Mouse (Mus musculus): ENCODE results near the gene Rrp9. TPM values are rescaled to one million over a fixed set of nuclear protein-coding genes. Genes with fewer than 3 reads are reported as not detected.
A peak's percentile ranks its signal among the peaks of the same experiment; 100 is the strongest.

Rrp9 gene
- polyA plus RNA-seq (2015; fragmentation: Nextera tagmentation; extraction: Ambion mirVana): 22.4 and 23.3 TPM in 2 replicates

DNA sequence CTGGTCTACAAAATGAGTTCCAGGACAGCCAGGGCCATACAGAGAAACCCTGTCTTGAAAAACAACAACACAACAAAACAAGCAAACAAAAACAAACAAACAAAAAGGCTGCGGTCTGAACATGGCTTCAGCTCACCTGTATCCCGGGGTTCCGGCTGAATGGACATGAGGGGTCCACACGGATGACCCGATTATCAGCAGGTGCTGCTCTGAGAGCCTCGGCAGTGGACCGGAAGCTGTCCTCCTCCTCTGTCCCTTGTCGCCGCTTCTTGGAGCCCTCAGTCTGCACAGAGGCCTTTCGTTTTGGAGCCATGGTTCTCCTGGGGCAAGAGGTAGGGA is at the start of gene Rrp9:
Rrp9 (plus strand) TSS at position 301 of the 339 bp plus-strand sequence.
- Histone ChIP-seq H3K4me2 (replicated peaks; ENCODE audit: low read depth) (peak within 1 kb of the TSS; percentile 49), H3K4me3 (ENCODE audit: low read depth, low read length) (peak within 1 kb of the TSS; percentile 29), H3K9ac (ENCODE audit: low read length) (peak within 1 kb of the TSS; percentile 32), H3K9me3 (ENCODE audit: control insufficient read depth, low read length) (no peaks in the 10 kb centered on the region), H3K36me3 (ENCODE audit: control insufficient read depth, insufficient read depth, low read length) (peaks cover under 1% of the 10 kb centered on the region; the same call in 1 of the 2 replicates), H3K4me1 (replicated peaks; ENCODE audit: control insufficient read depth, insufficient read depth) (peaks cover 8% of the 10 kb centered on the region), H3K27me3 (ENCODE audit: control insufficient read depth, insufficient read depth, low read length) (no peaks in the 10 kb centered on the region), H3K27ac (replicated peaks) (peak within 1 kb of the TSS; percentile 83)
- TF ChIP-seq EP300 (optimal IDR thresholded peaks at IDR 0.05) (no peak), CTCF (IDR thresholded peaks at IDR 0.05; ENCODE audit: low read depth) (no peak)
- whole genome bisulfite sequencing: 78% methylated on average over 10 of the region's 10 CpGs
- no peak for ATAC-seq (ENCODE audit: low FRiP score, low TSS enrichment)
- DNase-seq (ENCODE audit: low spot score): no peak

DNA sequence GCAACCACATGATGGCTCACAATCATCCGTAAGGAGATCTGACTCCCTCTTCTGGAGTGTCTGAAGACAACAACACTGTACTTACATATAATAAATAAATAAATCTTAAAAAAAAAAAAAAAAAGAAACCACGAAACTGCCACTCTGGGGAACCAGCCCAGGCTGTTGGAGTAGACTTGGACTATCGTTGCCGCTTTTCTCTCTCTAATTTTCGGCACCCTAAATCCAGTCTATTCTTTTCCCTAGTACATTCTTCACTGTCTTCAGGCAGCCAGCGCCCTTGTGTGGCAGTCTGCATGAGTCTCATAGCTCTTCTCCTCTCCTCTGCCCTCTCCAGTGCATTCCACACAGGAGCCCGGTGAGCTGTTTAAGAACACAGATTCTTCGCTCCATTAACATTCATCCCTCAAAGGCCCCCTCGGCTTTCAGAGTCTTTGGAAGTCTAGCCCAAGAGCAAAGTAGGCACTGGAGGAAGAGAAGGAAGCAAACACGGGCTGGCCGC is 47.0 kb upstream of the Rrp9 start:
- TF ChIP-seq EP300 (optimal IDR thresholded peaks at IDR 0.05) (no peak), CTCF (IDR thresholded peaks at IDR 0.05; ENCODE audit: low read depth) (peak; percentile 31; the same call in 1 of the 2 replicates)
- Histone ChIP-seq H3K9ac (ENCODE audit: low read length) (peak overlapping the region; percentile 36), H3K9me3 (ENCODE audit: control insufficient read depth, low read length) (no peaks in the 10 kb centered on the region), H3K4me2 (replicated peaks; ENCODE audit: low read depth) (peak overlapping the region; percentile 53), H3K27me3 (ENCODE audit: control insufficient read depth, insufficient read depth, low read length) (no peaks in the 10 kb centered on the region), H3K36me3 (ENCODE audit: control insufficient read depth, insufficient read depth, low read length) (peaks cover 8% of the 10 kb centered on the region), H3K27ac (replicated peaks) (peak overlapping the region; percentile 87), H3K4me3 (ENCODE audit: low read depth, low read length) (peak overlapping the region; percentile 47), H3K4me1 (replicated peaks; ENCODE audit: control insufficient read depth, insufficient read depth) (no peaks in the 10 kb centered on the region)
- WGBS: 6% methylated on average over 11 of the region's 11 CpGs
- ATAC-seq (ENCODE audit: low FRiP score, low TSS enrichment) (no peak; the same call in 1 of the 2 replicates), DNase-seq (ENCODE audit: low spot score) (no peak)

DNA sequence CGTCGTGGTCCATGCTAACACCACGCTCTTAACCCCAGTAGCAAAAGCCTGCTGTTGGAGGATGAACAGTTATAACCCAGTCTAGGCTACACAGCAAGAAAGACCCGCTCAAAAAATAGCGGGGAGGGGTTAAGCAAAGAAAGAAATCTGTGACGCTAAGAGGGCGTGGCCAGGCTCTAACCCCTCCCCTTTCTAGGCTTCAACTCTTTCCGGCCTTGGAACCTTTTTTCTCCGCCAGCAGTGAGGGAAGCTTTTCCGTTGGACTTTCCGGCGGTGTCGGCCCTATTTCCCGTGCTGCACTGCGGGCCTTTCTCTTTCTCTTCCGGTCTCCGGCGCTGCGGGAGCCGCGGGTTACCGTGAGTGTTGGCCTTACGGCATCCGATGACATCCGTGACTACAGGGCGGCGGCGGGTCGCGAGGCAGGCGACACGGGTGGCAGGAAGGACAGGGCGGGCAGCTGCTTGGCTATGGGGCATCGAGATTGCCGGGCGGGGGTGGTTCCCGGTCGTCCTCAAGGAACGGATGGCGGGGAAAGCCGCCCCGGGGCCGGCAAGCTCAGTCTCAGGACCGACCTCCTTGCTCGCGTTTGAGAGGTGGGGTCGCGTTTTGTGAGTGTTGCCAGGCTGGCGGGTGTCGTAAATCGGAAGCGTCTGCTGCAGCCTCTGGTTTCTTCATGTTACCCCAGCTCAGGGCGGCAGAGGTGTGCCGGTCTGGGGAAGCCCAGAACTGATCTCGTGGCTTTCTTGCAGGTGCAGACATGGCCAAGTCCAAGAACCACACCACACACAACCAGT is 46.3 kb upstream of the Rrp9 start, which contains the start of gene Rpl29:
Rpl29 (plus strand) TSS at position 234 of the 794 bp plus-strand sequence.
- TF ChIP-seq EP300 (optimal IDR thresholded peaks at IDR 0.05) (peak; percentile 80), CTCF (IDR thresholded peaks at IDR 0.05; ENCODE audit: low read depth) (no peak)
- no peaks in the 10 kb centered on the region for H3K9me3 ChIP-seq (ENCODE audit: control insufficient read depth, low read length)
- H3K27ac ChIP-seq (replicated peaks): peak within 1 kb of the TSS; percentile 87
- ATAC-seq (ENCODE audit: low FRiP score, low TSS enrichment) (peak; percentile 90), DNase-seq (ENCODE audit: low spot score) (peak; percentile 93)
- under 1% methylated on average over 55 of the region's 55 CpGs for WGBS
- H3K36me3 ChIP-seq (ENCODE audit: control insufficient read depth, insufficient read depth, low read length): peaks cover 8% of the 10 kb centered on the region
- H3K27me3 ChIP-seq (ENCODE audit: control insufficient read depth, insufficient read depth, low read length): no peaks in the 10 kb centered on the region
- H3K9ac ChIP-seq (ENCODE audit: low read length): peak within 1 kb of the TSS; percentile 75
- H3K4me3 ChIP-seq (ENCODE audit: low read depth, low read length): peak within 1 kb of the TSS; percentile 47
- peak within 1 kb of the TSS; percentile 79 for H3K4me2 ChIP-seq (replicated peaks; ENCODE audit: low read depth)
- H3K4me1 ChIP-seq (replicated peaks; ENCODE audit: control insufficient read depth, insufficient read depth): no peaks in the 10 kb centered on the region

DNA sequence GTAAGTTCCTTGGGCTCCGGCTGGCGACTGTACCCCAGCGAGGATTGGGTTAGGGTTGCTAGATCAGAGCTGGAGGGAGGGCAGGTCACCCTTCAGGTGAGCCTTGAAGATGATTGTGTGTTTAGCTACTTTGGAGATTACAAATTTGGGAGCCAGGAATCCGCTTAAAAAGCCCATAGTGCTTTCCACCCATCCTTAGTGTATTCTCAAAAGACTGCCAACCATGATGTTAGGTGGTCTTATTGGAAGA is 45.8 kb upstream of the Rrp9 start:
- Histone ChIP-seq H3K27me3 (ENCODE audit: control insufficient read depth, insufficient read depth, low read length) (no peaks in the 10 kb centered on the region), H3K4me2 (replicated peaks; ENCODE audit: low read depth) (peak overlapping the region; percentile 79), H3K9ac (ENCODE audit: low read length) (peak overlapping the region; percentile 75), H3K27ac (replicated peaks) (peak overlapping the region; percentile 82), H3K36me3 (ENCODE audit: control insufficient read depth, insufficient read depth, low read length) (peaks cover 8% of the 10 kb centered on the region), H3K4me3 (ENCODE audit: low read depth, low read length) (peak overlapping the region; percentile 47), H3K9me3 (ENCODE audit: control insufficient read depth, low read length) (no peaks in the 10 kb centered on the region), H3K4me1 (replicated peaks; ENCODE audit: control insufficient read depth, insufficient read depth) (no peaks in the 10 kb centered on the region)
- ATAC-seq (ENCODE audit: low FRiP score, low TSS enrichment): no peak
- WGBS: 2% methylated on average over 4 of the region's 4 CpGs
- no peak for TF ChIP-seq EP300 (optimal IDR thresholded peaks at IDR 0.05)
- TF ChIP-seq CTCF (IDR thresholded peaks at IDR 0.05; ENCODE audit: low read depth): no peak
- no peak for DNase-seq (ENCODE audit: low spot score)

DNA sequence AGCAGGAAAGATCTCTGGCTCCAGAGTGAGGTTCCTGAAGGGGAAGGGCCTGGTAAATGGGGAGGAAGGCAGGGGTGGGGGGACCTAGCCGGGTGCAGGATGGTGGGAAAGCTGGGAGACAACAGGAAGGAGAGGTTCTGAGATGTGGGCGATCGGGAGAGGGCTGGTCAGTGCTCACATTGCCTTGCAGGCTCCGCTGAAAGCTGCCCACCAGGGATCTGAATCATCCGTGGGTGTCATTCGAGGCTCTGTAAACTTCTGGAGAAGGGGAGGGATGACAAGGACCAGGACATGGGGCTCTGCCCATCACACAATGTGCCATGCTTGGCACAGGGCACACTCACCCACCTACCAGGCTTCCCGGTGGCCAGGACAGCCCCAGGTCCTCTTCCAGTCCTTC is 42.4 kb upstream of the Rrp9 start:
- no peak overlapping the region for H3K9ac ChIP-seq (ENCODE audit: low read length)
- no peak overlapping the region for H3K4me3 ChIP-seq (ENCODE audit: low read depth, low read length)
- DNase-seq (ENCODE audit: low spot score) (no peak), ATAC-seq (ENCODE audit: low FRiP score, low TSS enrichment) (no peak)
- H3K4me1 ChIP-seq (replicated peaks; ENCODE audit: control insufficient read depth, insufficient read depth): no peaks in the 10 kb centered on the region; the same call in 1 of the 2 replicates
- no peak overlapping the region for H3K27ac ChIP-seq (replicated peaks)
- H3K4me2 ChIP-seq (replicated peaks; ENCODE audit: low read depth): no peak overlapping the region
- no peaks in the 10 kb centered on the region for H3K27me3 ChIP-seq (ENCODE audit: control insufficient read depth, insufficient read depth, low read length)
- peaks cover 8% of the 10 kb centered on the region for H3K36me3 ChIP-seq (ENCODE audit: control insufficient read depth, insufficient read depth, low read length)
- no peaks in the 10 kb centered on the region for H3K9me3 ChIP-seq (ENCODE audit: control insufficient read depth, low read length)
- 60% methylated on average over 7 of the region's 7 CpGs for WGBS
- TF ChIP-seq CTCF (IDR thresholded peaks at IDR 0.05; ENCODE audit: low read depth): no peak
- no peak for TF ChIP-seq EP300 (optimal IDR thresholded peaks at IDR 0.05)

DNA sequence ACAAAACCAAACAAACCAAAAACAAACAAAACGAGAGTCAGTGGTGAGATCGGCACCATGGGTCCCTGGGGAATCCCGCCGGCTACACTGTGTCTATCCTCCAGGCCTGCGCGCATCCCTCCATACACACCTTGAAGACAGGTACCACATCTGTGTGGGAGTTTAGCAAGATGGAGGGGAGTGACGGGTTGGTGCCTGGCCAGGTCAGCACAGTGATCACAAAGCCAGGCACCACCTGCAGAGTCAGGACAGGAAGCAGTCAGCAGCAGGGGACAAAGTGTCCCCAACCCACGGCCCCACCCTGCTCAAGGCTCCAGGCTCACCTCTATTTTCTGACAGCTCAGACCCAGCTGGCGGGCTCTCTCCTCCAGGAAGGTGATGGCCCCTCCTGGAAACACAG is 39.2 kb upstream of the Rrp9 start:
- Histone ChIP-seq H3K36me3 (ENCODE audit: control insufficient read depth, insufficient read depth, low read length) (peaks cover 8% of the 10 kb centered on the region), H3K4me1 (replicated peaks; ENCODE audit: control insufficient read depth, insufficient read depth) (peaks cover 3% of the 10 kb centered on the region), H3K4me3 (ENCODE audit: low read depth, low read length) (no peak overlapping the region), H3K27ac (replicated peaks) (no peak overlapping the region), H3K4me2 (replicated peaks; ENCODE audit: low read depth) (no peak overlapping the region), H3K9ac (ENCODE audit: low read length) (no peak overlapping the region), H3K27me3 (ENCODE audit: control insufficient read depth, insufficient read depth, low read length) (no peaks in the 10 kb centered on the region), H3K9me3 (ENCODE audit: control insufficient read depth, low read length) (no peaks in the 10 kb centered on the region)
- WGBS: 72% methylated on average over 9 of the region's 9 CpGs
- TF ChIP-seq CTCF (IDR thresholded peaks at IDR 0.05; ENCODE audit: low read depth) (no peak), EP300 (optimal IDR thresholded peaks at IDR 0.05) (no peak)
- no peak for DNase-seq (ENCODE audit: low spot score)
- ATAC-seq (ENCODE audit: low FRiP score, low TSS enrichment): no peak

Data from stomach, postnatal 0 days (tissue).